Mouse (Mus musculus): ENCODE results near the gene Adtrp. TPM values are rescaled to one million over a fixed set of nuclear protein-coding genes. Genes with fewer than 3 reads are reported as not detected.

The Adtrp gene
- polyA plus RNA-seq, 1 experiment from 2014 or later = 0.61 TPM

DNA sequence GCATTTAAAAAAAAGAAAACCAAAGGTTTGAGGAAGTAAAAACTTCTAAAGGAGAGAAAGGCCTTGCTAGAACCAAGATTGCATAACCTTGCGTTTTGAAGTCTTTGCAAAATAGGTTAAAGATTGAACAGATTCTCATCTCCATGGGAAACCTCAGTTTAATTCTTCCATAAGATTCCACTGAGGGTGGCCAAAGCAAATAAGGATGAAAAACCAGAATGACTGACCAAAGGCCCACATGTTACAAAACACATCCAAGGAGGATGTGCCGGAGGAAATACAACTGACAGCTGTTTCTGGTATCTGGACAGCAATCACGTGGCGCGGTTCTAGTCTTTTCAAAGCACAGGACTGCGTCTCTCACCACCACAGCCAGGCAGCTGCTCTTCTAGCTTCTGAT, 18.1 kb upstream of the Adtrp start:
- H3K36me3 ChIP-seq (ENCODE audit: insufficient read depth, low read length) = no peaks in the 10 kb centered on the region
- no peak overlapping the region for H3K4me2 ChIP-seq (replicated peaks; ENCODE audit: low read depth, low read length)
- H3K9ac ChIP-seq (replicated peaks; ENCODE audit: low read depth) = no peak overlapping the region
- no peak overlapping the region for H3K4me3 ChIP-seq (ENCODE audit: low read depth, low read length)
- ATAC-seq = peak; percentile 81
- TF ChIP-seq EP300 (IDR thresholded peaks at IDR 0.05) = 0 out of 2 replicates have a peak, but pooled peaks have one; percentile 12
- TF ChIP-seq CTCF (IDR thresholded peaks at IDR 0.05) = no peak
- H3K27me3 ChIP-seq (replicated peaks; ENCODE audit: insufficient read depth, low read length) = no peaks in the 10 kb centered on the region
- no peak overlapping the region for H3K27ac ChIP-seq (ENCODE audit: low read length)
- 33% methylated on average over 6 of the region's 6 CpGs for WGBS
- no peaks in the 10 kb centered on the region for H3K4me1 ChIP-seq (ENCODE audit: insufficient read depth, low read depth, low read length)
- H3K9me3 ChIP-seq (ENCODE audit: low read length) = no peaks in the 10 kb centered on the region
- peak; percentile 84 for DNase-seq (ENCODE audit: low spot score)

DNA sequence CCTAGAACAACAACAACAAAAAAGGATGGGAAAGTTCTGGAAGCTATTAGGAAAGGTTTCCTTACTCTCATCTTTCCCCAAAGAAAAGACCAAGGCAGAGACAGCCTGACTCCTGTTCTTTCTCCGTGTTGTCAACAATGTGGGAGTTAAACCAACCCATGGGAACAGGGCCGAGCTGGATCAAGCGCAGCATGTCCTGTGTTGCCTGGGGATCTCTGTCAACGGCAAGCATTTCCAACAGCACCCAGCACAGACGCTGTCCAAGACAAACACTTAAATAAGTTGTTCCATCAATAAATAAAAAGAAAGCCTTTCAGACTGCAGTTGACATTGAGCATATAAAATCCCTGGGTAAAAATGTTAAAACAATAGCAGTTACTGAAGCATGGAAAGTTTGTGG, 17.6 kb upstream of the Adtrp start:
- H3K27ac ChIP-seq (ENCODE audit: low read length) = peak overlapping the region; percentile 15; the same call in 1 of the 2 replicates
- TF ChIP-seq EP300 (IDR thresholded peaks at IDR 0.05) (no peak), CTCF (IDR thresholded peaks at IDR 0.05) (no peak)
- H3K9ac ChIP-seq (replicated peaks; ENCODE audit: low read depth) = no peak overlapping the region
- no peaks in the 10 kb centered on the region for H3K4me1 ChIP-seq (ENCODE audit: insufficient read depth, low read depth, low read length)
- H3K9me3 ChIP-seq (ENCODE audit: low read length) = no peaks in the 10 kb centered on the region
- no peaks in the 10 kb centered on the region for H3K36me3 ChIP-seq (ENCODE audit: insufficient read depth, low read length)
- 36% methylated on average over 5 of the region's 5 CpGs for WGBS
- no peak overlapping the region for H3K4me3 ChIP-seq (ENCODE audit: low read depth, low read length)
- ATAC-seq (peak; percentile 40; the same call in 1 of the 2 replicates), DNase-seq (ENCODE audit: low spot score) (peak; percentile 45)
- no peaks in the 10 kb centered on the region for H3K27me3 ChIP-seq (replicated peaks; ENCODE audit: insufficient read depth, low read length)
- no peak overlapping the region for H3K4me2 ChIP-seq (replicated peaks; ENCODE audit: low read depth, low read length)

DNA sequence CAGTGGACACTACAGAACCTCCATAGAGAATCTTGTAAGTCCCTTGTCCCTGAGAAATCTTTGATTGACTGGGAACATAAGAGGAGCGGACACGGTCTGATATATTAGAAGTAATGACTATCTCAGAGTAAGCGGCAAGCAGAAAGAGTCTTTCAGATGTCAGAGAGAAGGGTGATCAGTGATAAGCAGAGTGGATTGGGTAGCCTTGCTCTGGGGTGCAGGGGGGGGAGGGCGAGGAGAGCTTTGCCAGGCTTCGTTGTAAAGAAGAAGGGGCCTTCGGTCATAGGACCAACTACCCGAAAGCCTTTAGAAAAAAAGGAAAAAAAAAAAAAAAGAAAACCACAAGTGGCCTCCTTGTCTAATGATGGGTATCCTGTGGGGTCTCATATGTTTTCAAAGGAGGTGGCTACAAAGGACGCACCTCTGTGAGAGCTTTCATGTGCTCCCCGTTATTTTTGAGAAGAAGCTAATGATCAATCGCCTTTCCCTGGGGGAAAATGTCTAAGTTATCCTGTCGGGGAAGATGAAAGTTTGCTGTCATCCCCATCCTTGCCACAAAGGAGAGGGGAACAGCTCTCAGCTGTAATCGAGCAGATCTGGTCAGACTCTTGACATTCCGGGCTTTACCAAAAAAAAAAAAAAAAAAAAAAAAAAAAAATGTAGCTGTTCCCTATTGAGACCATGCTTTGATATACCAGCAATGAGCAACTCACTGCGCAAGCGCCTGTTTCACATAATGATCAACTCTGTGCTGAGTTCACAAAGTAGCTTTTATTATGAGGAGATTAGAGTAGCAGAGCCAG, 13.3 kb upstream of the Adtrp start:
- DNase-seq (ENCODE audit: low spot score) (no peak), ATAC-seq (no peak)
- Histone ChIP-seq H3K9ac (replicated peaks; ENCODE audit: low read depth) (no peak overlapping the region), H3K4me2 (replicated peaks; ENCODE audit: low read depth, low read length) (no peak overlapping the region), H3K4me3 (ENCODE audit: low read depth, low read length) (no peak overlapping the region), H3K4me1 (ENCODE audit: insufficient read depth, low read depth, low read length) (no peaks in the 10 kb centered on the region; the same call in 1 of the 2 replicates), H3K9me3 (ENCODE audit: low read length) (no peaks in the 10 kb centered on the region), H3K27ac (ENCODE audit: low read length) (no peak overlapping the region), H3K27me3 (replicated peaks; ENCODE audit: insufficient read depth, low read length) (no peaks in the 10 kb centered on the region), H3K36me3 (ENCODE audit: insufficient read depth, low read length) (no peaks in the 10 kb centered on the region)
- TF ChIP-seq CTCF (IDR thresholded peaks at IDR 0.05) (no peak), EP300 (IDR thresholded peaks at IDR 0.05) (no peak)
- 87% methylated on average over 15 of the region's 15 CpGs for WGBS

DNA sequence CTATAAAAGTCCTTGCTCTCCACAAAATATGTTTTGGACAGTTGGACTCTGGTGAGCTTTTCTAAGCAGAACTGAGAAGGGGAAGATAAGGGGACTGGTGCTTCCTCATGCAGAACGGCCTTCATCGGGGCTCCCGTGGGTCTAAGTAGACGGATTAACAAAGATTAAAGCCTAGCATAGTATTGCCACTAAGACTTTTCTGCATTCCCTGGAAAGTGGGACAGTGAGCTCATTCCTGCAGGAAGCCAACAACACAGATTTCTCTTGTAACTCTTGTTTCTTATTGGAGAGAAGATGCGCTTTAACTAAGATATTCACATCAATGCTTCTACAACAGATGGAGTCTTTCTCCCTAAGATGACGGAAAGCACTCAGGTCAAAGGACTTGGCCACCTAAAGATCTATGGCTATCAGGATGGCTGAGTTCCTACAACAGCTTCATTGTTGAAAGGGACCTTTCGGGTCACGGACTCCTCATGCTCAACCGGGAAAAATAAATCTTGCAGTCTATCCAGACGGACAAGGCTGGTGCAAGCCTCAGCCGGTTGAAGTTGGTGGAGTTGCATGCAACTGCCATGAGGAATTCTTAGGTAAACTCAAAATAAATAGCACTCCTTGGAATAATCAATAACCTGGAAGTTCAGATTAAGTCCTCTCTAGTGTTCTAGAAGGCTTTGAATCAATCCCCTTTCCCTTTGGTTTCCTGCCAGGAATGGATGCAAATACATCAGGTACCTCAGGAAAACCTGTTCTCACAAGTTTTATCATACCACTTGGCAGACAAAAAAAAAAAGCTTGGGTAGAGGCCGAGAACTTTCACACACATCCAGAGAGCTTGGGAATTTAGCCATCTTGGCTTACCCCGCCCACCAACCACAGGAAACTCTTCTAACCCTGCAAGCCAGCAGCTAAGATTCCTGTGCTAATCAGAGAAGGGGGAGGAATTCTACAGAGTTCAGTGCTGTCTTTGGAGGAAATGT, 8.0 kb upstream of the Adtrp start:
- H3K9me3 ChIP-seq (ENCODE audit: low read length) = no peaks in the 10 kb centered on the region
- no peaks in the 10 kb centered on the region for H3K36me3 ChIP-seq (ENCODE audit: insufficient read depth, low read length)
- DNase-seq (ENCODE audit: low spot score) = peak; percentile 74
- no peaks in the 10 kb centered on the region; the same call in 1 of the 2 replicates for H3K4me1 ChIP-seq (ENCODE audit: insufficient read depth, low read depth, low read length)
- no peak overlapping the region for H3K27ac ChIP-seq (ENCODE audit: low read length)
- TF ChIP-seq CTCF (IDR thresholded peaks at IDR 0.05) (no peak), EP300 (IDR thresholded peaks at IDR 0.05) (0 out of 2 replicates have a peak, but pooled peaks have one; percentile 14)
- ATAC-seq = peak; percentile 72
- H3K27me3 ChIP-seq (replicated peaks; ENCODE audit: insufficient read depth, low read length) = no peaks in the 10 kb centered on the region
- WGBS = 68% methylated on average over 13 of the region's 13 CpGs
- no peak overlapping the region for H3K9ac ChIP-seq (replicated peaks; ENCODE audit: low read depth)
- no peak overlapping the region for H3K4me2 ChIP-seq (replicated peaks; ENCODE audit: low read depth, low read length)
- no peak overlapping the region for H3K4me3 ChIP-seq (ENCODE audit: low read depth, low read length)

DNA sequence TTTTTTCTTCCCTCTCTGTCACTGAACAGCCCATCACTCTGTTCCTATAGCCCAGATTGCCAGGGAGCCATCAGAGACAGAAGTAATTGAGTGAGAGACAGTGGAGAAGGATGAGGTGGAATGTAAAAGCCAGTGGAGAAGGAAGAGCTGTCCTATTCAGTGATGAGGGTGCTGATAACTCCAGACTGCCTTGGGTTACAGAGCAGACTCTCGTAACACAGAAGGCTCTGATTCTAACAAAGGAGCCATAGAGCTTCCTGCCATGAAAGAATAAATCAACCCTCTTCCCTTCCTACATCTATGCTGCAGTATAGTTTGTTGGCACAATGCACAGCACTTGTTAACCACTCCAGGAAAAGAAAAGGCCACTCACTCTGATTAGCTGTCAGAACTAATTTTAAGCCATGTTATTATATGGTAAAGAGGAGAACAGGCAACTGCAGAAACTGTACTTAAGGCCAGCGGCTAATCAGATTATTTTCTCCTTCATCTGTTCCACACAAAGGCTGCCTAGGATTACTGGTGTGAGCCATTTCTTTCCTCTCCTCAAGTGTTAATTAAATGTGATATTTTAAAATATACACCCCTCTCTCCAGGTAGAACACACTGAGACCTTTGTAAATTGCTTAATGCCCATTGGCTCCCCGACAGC, 3.4 kb upstream of the Adtrp start:
- no peaks in the 10 kb centered on the region for H3K36me3 ChIP-seq (ENCODE audit: insufficient read depth, low read length)

More for the DNA sequence above, 3.4 kb upstream of the Adtrp start:
- Histone ChIP-seq H3K9ac (replicated peaks; ENCODE audit: low read depth) (no peak overlapping the region), H3K27ac (ENCODE audit: low read length) (no peak overlapping the region), H3K27me3 (replicated peaks; ENCODE audit: insufficient read depth, low read length) (no peaks in the 10 kb centered on the region), H3K4me2 (replicated peaks; ENCODE audit: low read depth, low read length) (no peak overlapping the region), H3K9me3 (ENCODE audit: low read length) (no peaks in the 10 kb centered on the region), H3K4me3 (ENCODE audit: low read depth, low read length) (no peak overlapping the region), H3K4me1 (ENCODE audit: insufficient read depth, low read depth, low read length) (no peaks in the 10 kb centered on the region; the same call in 1 of the 2 replicates)
- DNase-seq (ENCODE audit: low spot score) (no peak), ATAC-seq (no peak)
- WGBS = 63% methylated on average over 3 of the region's 3 CpGs
- TF ChIP-seq EP300 (IDR thresholded peaks at IDR 0.05) (no peak), CTCF (IDR thresholded peaks at IDR 0.05) (no peak)

Measured in lung, postnatal 0 days (tissue).